Mouse (Mus musculus) heart, embryonic 11.5 days (tissue): ENCODE results near the gene Il17ra. TPM values are rescaled to one million over a fixed set of nuclear protein-coding genes. Genes with fewer than 3 reads are reported as not detected.
A peak's percentile ranks its signal among the peaks of the same experiment; 100 is the strongest.

Experiments used
- ATAC-seq: fragments of 200-750 bp; cut with Nextera tagmentation; replicated peaks from 2 replicates; pipeline ENCODE4 v1.8.0; 2017; ENCODE audit warnings: moderate library complexity; ENCODE audit not compliant: insufficient number of reproducible peaks, low FRiP score, low TSS enrichment
- H3K27ac ChIP-seq: fragments of 300-500 bp; sonication (generic); 2 replicates; pipeline ENCODE4 v1.5.1; 2014; ENCODE audit warnings: mild to moderate bottlenecking, low read depth, low read length
- H3K27me3 ChIP-seq: fragments of 300-500 bp; sonication (generic); 2 replicates; pipeline ENCODE4 v1.6.1; 2014; ENCODE audit warnings: mild to moderate bottlenecking, low read length, mixed read lengths; ENCODE audit not compliant: control insufficient read depth, insufficient read depth
- H3K36me3 ChIP-seq: fragments of 300-500 bp; sonication (generic); 2 replicates; pipeline ENCODE4 v1.6.1; 2014; ENCODE audit warnings: mild to moderate bottlenecking, low read length, moderate library complexity, mixed read lengths; ENCODE audit not compliant: control insufficient read depth, insufficient read depth
- H3K4me1 ChIP-seq: fragments of 300-500 bp; sonication (generic); 2 replicates; pipeline ENCODE4 v1.6.1; 2014; ENCODE audit warnings: low read length; ENCODE audit not compliant: control insufficient read depth, insufficient read depth
- H3K4me2 ChIP-seq: fragments of 300-500 bp; sonication (generic); 2 replicates; pipeline ENCODE4 v1.6.1; 2014; ENCODE audit warnings: mild to moderate bottlenecking, moderate library complexity
- H3K4me3 ChIP-seq: fragments of 300-500 bp; sonication (generic); 2 replicates; pipeline ENCODE4 v1.5.1; 2014; ENCODE audit warnings: low read depth, low read length
- H3K9ac ChIP-seq: fragments of 300-500 bp; sonication (generic); 2 replicates; pipeline ENCODE4 v1.6.1; 2014; ENCODE audit warnings: mild to moderate bottlenecking, low read depth, low read length, moderate library complexity
- H3K9me3 ChIP-seq: fragments of 300-500 bp; sonication (generic); replicated peaks from 2 replicates; pipeline ENCODE4 v1.6.1; 2016; ENCODE audit warnings: low read length; ENCODE audit not compliant: control insufficient read depth
- WGBS: fragments of 180-500 bp; shearing (Covaris S2); extraction: QIAGEN DNeasy Blood & Tissue Kit; methylation state at CpG from one replicate; pipeline ENCODE4 v1.1.7; 2014; ENCODE audit not compliant: insufficient replicate concordance; 5-methylcytosine and 5-hydroxymethylcytosine counted together
- polyA plus RNA-seq: library from polyadenylated mRNA; unstranded; fragments of >200 nt; fragmentation: Nextera tagmentation; extraction: Ambion mirVana; gene quantifications from 2 replicates; pipeline ENCODE4 v1.2.1, GENCODE M21; 2014

Il17ra gene
- polyA plus RNA-seq, 1 experiment from 2014 or later, result 4.2 TPM

DNA sequence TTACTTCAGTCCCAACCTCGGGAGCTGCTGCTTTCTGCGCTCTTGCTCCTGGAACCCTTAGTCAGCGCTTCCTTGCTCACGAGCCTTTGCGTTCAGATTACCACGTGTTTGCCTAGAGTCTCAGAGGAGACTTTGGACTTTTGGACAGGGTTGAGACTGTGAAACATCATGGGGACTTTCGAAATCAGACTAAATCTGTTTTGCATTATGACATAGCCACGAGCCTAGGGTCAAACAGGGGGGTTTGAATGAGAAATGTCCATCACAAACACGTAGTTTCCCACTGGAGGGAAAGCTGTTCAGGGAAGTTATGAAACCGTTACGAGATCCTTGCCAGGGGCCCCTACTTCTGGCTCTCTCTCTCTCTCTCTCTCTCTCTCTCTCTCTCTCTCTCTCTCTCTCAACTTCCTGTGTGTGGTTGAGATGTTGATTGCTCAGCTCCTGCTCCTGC is 8.4 kb upstream of the Il17ra start:
- H3K27ac ChIP-seq, result no peak overlapping the region
- H3K4me2 ChIP-seq, result no peak overlapping the region

DNA sequence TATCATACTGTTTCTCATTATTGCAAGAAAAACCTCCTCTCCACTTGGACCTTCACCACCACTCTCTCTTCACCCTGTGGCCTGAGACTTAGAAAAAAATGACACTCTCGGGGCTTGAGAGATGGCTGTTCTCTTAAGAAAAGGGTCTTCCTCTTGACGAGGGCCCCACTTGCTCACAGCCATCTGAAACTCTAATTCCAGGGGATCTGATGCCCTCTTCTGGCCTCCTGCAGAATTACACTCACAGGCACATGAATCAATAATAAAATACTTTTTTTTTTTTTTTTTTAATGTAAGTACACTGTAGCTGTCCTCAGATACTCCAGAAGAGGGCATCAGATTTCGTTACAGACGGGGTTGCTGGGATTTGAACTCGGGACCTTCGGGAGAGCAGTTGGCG is 6.0 kb upstream of the Il17ra start:
- Histone ChIP-seq H3K4me2 (no peak overlapping the region), H3K4me1 (no peaks in the 10 kb centered on the region), H3K4me3 (no peak overlapping the region), H3K9me3 (no peaks in the 10 kb centered on the region), H3K36me3 (no peaks in the 10 kb centered on the region), H3K27ac (no peak overlapping the region), H3K27me3 (peaks cover 11% of the 10 kb centered on the region), H3K9ac (no peak overlapping the region)
- no peak for ATAC-seq
- WGBS, result 66% methylated on average over 7 of the region's 7 CpGs

More for the DNA sequence above, 8.4 kb upstream of the Il17ra start:
- WGBS, result 58% methylated on average over 11 of the region's 11 CpGs
- Histone ChIP-seq H3K9me3 (no peaks in the 10 kb centered on the region), H3K27me3 (no peaks in the 10 kb centered on the region), H3K9ac (no peak overlapping the region), H3K4me3 (no peak overlapping the region), H3K36me3 (no peaks in the 10 kb centered on the region), H3K4me1 (no peaks in the 10 kb centered on the region)
- ATAC-seq, result no peak

DNA sequence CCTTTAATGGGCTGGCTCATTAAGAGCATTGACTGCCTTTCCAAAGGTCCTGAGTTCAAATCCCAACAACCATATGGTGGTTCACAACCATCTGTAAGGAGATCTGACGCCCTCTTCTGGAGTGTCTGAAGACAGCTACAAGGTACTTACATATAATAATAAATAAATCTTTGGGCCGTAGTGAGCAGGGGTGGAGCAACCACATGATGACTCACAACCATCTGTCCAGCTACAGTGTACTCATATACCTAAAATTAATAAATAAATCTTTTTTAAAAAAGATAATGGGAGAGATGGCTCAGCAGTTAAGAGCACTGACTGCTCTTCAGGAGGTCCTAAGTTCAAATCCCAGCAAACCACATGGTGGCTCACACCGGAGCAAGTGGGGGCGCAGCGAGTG is 5.3 kb upstream of the Il17ra start:
- Histone ChIP-seq H3K9me3 (no peaks in the 10 kb centered on the region), H3K27me3 (peaks cover 18% of the 10 kb centered on the region), H3K4me3 (no peak overlapping the region), H3K4me2 (no peak overlapping the region), H3K4me1 (no peaks in the 10 kb centered on the region), H3K9ac (no peak overlapping the region), H3K27ac (no peak overlapping the region), H3K36me3 (no peaks in the 10 kb centered on the region)
- no peak for ATAC-seq
- WGBS, result 87% methylated on average over 5 of the region's 5 CpGs

DNA sequence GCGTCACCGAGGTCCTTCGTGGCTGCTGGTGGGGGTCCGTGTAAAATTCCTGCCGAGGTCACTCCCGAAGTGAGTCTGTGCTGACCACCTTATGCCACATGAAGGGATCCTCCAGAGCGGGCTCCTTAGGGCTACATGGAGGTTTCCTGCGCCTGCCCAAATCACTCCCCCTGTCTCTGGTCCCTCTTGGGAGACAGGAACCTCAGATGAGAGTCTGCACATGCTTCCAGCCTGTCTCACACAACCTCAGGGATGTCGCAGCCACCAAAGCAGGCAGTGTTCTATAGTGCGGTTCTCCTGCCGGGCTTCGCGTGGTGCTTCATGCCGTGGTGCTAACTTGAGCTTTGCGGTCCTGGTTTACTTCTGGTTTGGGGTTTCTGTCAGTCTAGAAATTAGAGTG is 1.8 kb upstream of the Il17ra start:
- H3K4me1 ChIP-seq, result peaks cover 5% of the 10 kb centered on the region; the same call in 1 of the 2 replicates
- H3K27me3 ChIP-seq, result peaks cover 40% of the 10 kb centered on the region
- no peak overlapping the region for H3K4me3 ChIP-seq
- no peaks in the 10 kb centered on the region for H3K36me3 ChIP-seq
- no peaks in the 10 kb centered on the region for H3K9me3 ChIP-seq
- H3K4me2 ChIP-seq, result no peak overlapping the region
- ATAC-seq, result no peak
- H3K9ac ChIP-seq, result no peak overlapping the region
- WGBS, result 53% methylated on average over 15 of the region's 15 CpGs
- no peak overlapping the region for H3K27ac ChIP-seq

DNA sequence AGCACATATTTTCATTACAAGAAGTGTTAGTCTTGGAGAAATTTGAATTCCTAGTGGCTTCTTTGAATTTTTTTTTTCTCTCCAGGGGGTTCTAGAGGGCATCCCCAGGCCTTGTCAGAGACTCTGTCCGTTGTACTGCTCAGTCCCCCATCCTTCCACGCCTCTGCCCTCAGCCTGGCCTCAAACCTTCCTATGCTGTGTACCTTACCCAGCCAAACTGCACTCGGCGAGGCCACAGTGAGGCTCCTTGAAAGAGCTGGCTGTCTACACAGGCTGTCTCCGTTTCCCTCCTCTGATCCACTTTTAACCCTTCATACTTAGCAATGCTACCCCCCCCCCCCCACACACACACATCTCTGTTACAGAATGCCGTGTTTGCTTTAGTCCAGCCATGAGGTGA is 796 bp upstream of the Il17ra start:
- ATAC-seq, result no peak
- H3K27ac ChIP-seq, result no peak overlapping the region
- no peaks in the 10 kb centered on the region for H3K9me3 ChIP-seq
- no peak overlapping the region for H3K4me3 ChIP-seq
- WGBS, result 56% methylated on average over 6 of the region's 6 CpGs
- no peak overlapping the region for H3K9ac ChIP-seq
- no peaks in the 10 kb centered on the region for H3K36me3 ChIP-seq
- H3K4me1 ChIP-seq, result peaks cover 5% of the 10 kb centered on the region; the same call in 1 of the 2 replicates
- H3K4me2 ChIP-seq, result no peak overlapping the region
- H3K27me3 ChIP-seq, result peaks cover 40% of the 10 kb centered on the region

DNA sequence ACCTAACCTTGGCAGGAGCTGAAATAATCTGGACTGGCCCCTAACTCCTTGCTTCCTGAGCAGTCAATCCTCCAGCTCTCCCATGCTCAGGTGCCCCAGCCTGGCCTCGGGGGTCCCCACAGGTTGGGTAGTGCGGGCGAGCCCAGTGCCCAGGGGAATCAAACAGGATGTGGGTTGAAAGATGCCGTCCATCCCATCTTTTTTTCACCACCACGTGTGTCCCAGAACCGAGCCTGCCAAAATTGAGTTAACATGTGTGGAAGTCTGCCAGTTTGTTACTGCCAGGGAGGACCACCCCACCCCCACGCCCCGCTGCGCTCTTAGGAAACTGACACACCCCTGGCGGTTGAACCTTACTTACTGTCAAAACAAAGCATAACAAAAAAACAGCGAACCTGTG is 837 bp downstream of the Il17ra start:
- no peaks in the 10 kb centered on the region for H3K36me3 ChIP-seq
- no peaks in the 10 kb centered on the region for H3K9me3 ChIP-seq
- no peak overlapping the region for H3K27ac ChIP-seq
- H3K4me2 ChIP-seq, result peak overlapping the region; percentile 68
- ATAC-seq, result no peak
- H3K9ac ChIP-seq, result 0 out of 2 replicates have a peak overlapping the region, but pooled peaks have one; percentile 39
- peaks cover 40% of the 10 kb centered on the region for H3K27me3 ChIP-seq
- 4% methylated on average over 11 of the region's 11 CpGs for WGBS
- peak overlapping the region; percentile 65 for H3K4me3 ChIP-seq
- H3K4me1 ChIP-seq, result peaks cover 5% of the 10 kb centered on the region; the same call in 1 of the 2 replicates

DNA sequence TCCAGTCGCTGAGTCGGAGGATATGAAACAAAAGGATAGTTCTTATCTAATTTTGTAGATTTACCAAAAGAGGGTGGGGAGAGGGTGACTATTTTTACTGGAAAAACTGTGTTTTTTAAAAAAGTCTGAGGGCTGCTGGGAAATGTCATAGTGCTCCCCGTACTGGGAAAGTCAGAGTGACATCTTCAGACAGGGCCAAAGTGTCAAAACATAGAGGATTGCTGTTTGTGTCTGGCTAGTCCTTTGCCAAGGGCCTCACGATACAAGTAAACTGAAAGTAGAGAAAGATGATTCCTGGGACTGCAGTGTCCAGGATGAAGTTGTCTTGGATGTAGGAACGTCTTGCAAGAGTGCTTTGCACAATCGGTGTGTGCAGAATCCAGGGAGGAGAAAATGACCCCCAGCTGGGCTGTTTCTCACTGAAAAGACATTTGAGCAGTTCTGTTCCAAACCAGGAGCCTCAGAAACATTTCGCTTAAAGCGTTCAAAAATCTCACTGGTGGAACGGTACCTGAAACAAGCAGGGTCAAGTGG is 1.4 kb downstream of the Il17ra start:
- H3K4me2 ChIP-seq, result peak overlapping the region; percentile 68
- H3K27me3 ChIP-seq, result peaks cover 40% of the 10 kb centered on the region
- no peaks in the 10 kb centered on the region for H3K36me3 ChIP-seq
- peak overlapping the region; percentile 65 for H3K4me3 ChIP-seq
- H3K9me3 ChIP-seq, result no peaks in the 10 kb centered on the region
- no peak overlapping the region for H3K27ac ChIP-seq
- WGBS, result 58% methylated on average over 9 of the region's 9 CpGs
- H3K4me1 ChIP-seq, result peaks cover 6% of the 10 kb centered on the region; the same call in 1 of the 2 replicates
- 0 out of 2 replicates have a peak overlapping the region, but pooled peaks have one; percentile 28 for H3K9ac ChIP-seq
- ATAC-seq, result no peak

DNA sequence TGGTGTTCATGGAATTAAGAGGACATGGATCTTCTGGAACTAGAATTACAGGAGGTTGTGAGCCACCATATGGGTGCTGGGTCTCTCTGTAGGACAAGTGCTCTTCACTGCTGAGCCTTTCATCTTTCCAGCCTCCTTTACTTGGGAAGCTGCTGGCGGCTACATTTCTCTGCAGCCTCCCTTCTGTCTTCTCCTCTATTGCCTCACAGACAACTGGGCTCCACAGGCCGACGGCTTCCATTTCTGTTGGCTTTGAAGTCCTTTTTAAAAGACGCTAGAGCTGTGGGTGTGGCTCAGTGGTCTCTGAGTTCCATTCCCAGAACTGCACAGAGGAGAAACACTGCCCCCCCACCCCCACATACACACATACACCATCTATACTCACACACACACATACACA is 2.3 kb downstream of the Il17ra start:
- Histone ChIP-seq H3K9me3 (no peaks in the 10 kb centered on the region), H3K9ac (no peak overlapping the region), H3K27me3 (peaks cover 40% of the 10 kb centered on the region), H3K4me1 (peaks cover 15% of the 10 kb centered on the region; the same call in 1 of the 2 replicates), H3K36me3 (no peaks in the 10 kb centered on the region), H3K27ac (no peak overlapping the region), H3K4me2 (no peak overlapping the region), H3K4me3 (no peak overlapping the region)
- WGBS, result 45% methylated on average over 4 of the region's 4 CpGs
- no peak for ATAC-seq
